Mouse (Mus musculus) erythroblast, embryonic 14.5 days (primary cell): ENCODE measurements around the gene Prg3. TPM values are rescaled to one million over a fixed set of nuclear protein-coding genes. Genes with fewer than 3 reads are reported as not detected.

Source experiments
- H3K27me3 ChIP-seq: 2 replicates; pipeline ENCODE4 v1.6.1; 2012; ENCODE audit warnings: inconsistent platforms; ENCODE audit not compliant: control insufficient read depth
- H3K36me3 ChIP-seq: 2 replicates; pipeline ENCODE4 v1.6.1; 2012; ENCODE audit warnings: mild to moderate bottlenecking, inconsistent platforms; ENCODE audit not compliant: control insufficient read depth
- H3K4me1 ChIP-seq: 2 replicates; pipeline ENCODE4 v1.6.1; 2012; ENCODE audit warnings: inconsistent platforms; ENCODE audit not compliant: control insufficient read depth
- H3K4me3 ChIP-seq: replicated peaks from 2 replicates; pipeline ENCODE3; 2012; ENCODE audit warnings: moderate library complexity, mild to moderate bottlenecking, inconsistent platforms
- H3K9me3 ChIP-seq: 2 replicates; pipeline ENCODE4 v1.6.1; 2012; ENCODE audit warnings: low read length, inconsistent platforms, mixed read lengths; ENCODE audit not compliant: control insufficient read depth
- GATA1 ChIP-seq: IDR thresholded peaks from 2 replicates; pipeline ENCODE4 v1.6.1; 2012; ENCODE audit warnings: low read length, inconsistent platforms, mixed read lengths
- TAL1 ChIP-seq: IDR thresholded peaks from 3 replicates; pipeline ENCODE4 v1.6.1; 2012; ENCODE audit warnings: low read length, inconsistent platforms, mixed read lengths
- polyA plus RNA-seq: library from polyadenylated mRNA; stranded (reverse); fragments of >175 nt; gene quantifications from 2 replicates; pipeline ENCODE4 v1.2.3, GENCODE M21; 2012

Gene Prg3
- polyA plus RNA-seq, 1 experiment = 0.04 TPM

DNA sequence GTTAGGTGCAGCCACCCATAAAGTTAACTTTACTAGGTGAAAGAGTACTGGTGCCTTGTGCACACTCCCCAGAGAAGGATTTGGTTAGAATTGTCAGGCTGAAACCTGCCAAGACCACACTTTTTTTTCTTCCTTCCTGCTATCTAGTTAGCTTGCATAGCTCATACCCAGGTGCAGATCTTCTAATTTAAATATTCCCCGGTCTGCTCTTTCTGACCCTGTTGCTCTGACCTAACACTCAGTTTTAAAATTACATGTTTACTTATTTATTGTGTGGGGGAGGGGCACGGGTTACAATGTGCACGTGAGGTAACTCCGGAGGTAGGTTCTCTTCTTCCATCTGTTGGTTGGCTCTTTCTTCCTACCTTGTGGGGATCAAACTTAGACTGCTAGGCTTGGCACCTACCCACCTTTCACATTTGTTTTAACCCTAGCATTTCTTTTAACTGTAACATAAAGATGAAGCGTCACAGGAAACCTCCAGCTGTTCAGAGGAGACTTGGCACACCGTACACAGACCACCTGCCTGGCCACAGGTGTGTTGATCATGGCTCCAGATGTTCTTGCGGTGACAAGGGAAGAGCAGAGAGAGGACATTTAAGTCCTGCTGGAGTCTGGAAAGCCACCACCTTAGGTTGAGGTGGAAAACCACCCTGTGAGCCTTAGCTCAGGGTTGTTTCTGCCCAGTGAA is 23.8 kb upstream of the Prg3 start:
- Histone ChIP-seq H3K4me3 (no peak overlapping the region), H3K36me3 (peaks cover 25% of the 10 kb centered on the region), H3K27me3 (no peaks in the 10 kb centered on the region), H3K9me3 (no peaks in the 10 kb centered on the region), H3K4me1 (peaks cover 2% of the 10 kb centered on the region)
- no peak for TF ChIP-seq GATA1
- TF ChIP-seq TAL1 = no peak

DNA sequence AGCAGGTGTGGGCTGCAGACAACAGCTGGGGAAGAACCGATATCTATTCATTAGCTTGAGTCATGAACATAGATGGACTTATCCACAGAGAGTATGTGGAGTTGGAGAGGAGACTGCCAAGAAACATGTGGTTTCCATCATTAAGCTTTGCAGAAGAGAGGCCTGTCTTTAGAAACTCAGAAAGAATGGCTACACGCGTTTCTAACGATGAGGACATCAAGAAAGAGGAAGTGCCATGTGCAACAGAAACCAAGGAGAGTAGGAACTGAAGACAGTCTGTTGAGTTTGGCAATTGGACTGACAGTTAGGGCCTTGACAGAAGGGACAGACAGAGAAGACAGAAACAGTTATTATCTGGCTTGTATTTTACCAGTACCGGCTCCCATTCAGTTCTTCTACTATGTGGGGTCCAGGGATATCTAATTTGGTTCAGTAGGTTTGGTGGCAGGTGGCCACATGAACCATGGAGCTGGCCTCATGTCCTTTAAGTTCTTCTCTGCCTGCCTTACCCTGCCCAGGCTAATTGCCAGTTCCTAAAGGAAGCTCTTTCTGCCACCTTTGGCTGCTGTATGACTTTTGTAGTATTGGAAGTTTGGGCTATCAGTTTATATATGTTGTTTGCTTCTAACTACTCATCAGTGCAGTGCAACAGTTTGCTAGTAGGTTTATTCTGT is 20.6 kb upstream of the Prg3 start:
- H3K4me1 ChIP-seq = peaks cover 2% of the 10 kb centered on the region
- TF ChIP-seq TAL1 (no peak), GATA1 (no peak)
- H3K9me3 ChIP-seq = no peaks in the 10 kb centered on the region
- peaks cover 7% of the 10 kb centered on the region for H3K36me3 ChIP-seq
- H3K4me3 ChIP-seq = no peak overlapping the region
- peaks cover 6% of the 10 kb centered on the region for H3K27me3 ChIP-seq

DNA sequence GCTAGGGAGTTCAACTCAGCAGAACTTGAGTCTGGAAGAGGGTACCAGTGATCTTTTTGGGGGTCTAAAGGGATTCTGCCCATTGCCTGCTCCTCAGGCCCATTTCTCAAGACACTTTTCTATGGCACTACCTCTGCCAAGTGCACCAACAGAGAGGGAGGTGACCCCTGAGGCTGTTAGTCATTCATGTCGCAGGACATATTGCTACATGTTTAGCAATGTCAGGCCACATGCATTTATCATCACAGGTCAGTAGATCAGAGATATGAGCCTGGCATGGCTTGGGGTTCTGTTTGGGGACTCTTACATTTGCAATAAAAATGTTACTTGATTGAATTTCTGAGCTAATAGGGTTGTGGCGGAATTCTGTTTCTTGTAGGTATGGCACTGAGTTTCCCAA is 12.4 kb upstream of the Prg3 start:
- H3K27me3 ChIP-seq = peaks cover 7% of the 10 kb centered on the region; the same call in 1 of the 2 replicates
- no peak for TF ChIP-seq GATA1
- TF ChIP-seq TAL1 = no peak
- no peaks in the 10 kb centered on the region for H3K9me3 ChIP-seq
- no peaks in the 10 kb centered on the region for H3K36me3 ChIP-seq
- no peak overlapping the region for H3K4me3 ChIP-seq
- H3K4me1 ChIP-seq = no peaks in the 10 kb centered on the region

DNA sequence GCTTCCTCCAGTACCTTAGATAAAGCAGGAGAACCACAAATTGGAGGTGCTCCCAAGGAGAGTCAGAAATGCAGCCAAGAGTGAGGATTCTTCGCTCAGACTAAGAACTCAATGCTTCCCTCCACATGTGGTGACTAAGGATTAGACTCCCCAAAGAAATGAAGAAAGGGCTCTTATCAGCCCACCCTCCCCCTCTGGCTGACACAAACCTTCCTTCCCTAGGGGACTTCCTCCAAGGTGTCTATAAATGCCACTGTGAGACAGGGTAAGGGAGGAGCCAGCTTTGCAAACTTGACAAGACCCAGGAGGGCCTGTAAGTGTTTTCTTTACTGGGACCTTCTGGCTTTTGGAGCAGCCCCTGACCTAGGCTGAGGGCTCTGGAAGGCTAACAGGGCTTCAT is 7.8 kb upstream of the Prg3 start, which contains the start of gene Prg2:
TSS of gene Prg2 (plus strand) at position 274 of the 400 bp plus-strand sequence.
- H3K9me3 ChIP-seq = no peaks in the 10 kb centered on the region
- H3K36me3 ChIP-seq = no peaks in the 10 kb centered on the region
- no peak within 1 kb of the TSS for H3K4me3 ChIP-seq
- TF ChIP-seq TAL1 (no peak), GATA1 (no peak)
- H3K4me1 ChIP-seq = no peaks in the 10 kb centered on the region
- peaks cover 26% of the 10 kb centered on the region for H3K27me3 ChIP-seq

DNA sequence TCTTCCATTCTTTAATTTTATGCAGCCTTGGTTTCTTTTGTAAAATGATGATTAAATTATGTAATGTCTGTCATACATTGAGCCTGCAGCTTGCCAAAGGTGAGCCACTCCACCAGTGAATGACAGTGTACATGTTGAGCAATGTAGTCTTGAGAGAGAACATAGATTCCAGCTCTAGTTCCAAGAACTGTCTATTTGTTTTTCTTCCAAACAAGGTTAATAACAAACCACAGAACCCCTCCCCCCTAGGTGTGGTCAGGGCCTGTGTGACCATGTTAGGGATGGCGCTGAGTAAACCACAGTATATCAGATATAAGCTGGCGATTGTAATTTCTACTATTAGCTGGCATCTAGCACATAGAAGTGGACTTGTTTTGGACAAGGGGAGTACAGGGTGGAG is 8.4 kb downstream of the Prg3 start:
- no peaks in the 10 kb centered on the region for H3K36me3 ChIP-seq
- peaks cover 50% of the 10 kb centered on the region for H3K27me3 ChIP-seq
- no peaks in the 10 kb centered on the region for H3K9me3 ChIP-seq
- no peak overlapping the region for H3K4me3 ChIP-seq
- TF ChIP-seq GATA1 = no peak
- TF ChIP-seq TAL1 = no peak
- peaks cover 36% of the 10 kb centered on the region for H3K4me1 ChIP-seq

DNA sequence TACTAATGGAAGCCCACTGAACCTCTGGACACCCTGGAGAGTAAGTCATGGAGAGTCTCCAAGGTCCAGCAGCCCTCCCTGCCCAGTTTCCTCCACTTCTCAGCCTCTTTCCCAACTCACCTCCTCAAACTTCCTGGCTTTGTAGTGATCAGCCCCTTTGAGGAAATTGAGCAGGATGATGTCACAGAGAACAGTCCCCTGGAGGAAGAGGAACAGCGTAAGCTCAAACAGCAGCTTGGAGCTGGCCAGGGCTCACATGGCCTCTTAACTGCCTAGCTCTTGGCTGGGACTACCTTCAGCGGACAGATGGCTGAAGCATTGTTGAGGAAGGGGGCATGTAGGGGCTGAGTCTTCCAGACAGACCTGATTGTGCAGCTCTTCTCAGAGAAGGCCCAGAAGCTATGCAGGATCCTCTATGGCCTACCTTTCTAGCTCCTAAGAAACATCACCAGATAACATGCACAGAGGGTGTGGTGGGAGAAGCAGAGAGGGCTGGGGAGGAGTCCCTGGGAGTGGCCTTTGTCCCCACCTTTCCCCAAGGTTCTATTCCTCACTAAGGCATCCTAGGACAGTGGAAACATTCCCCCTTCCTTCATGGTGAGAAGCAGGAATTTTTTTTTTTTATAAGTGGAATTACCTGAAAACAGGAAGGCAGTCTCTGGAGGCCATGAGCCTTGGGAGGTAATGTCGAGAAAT is 11.6 kb downstream of the Prg3 start:
- no peaks in the 10 kb centered on the region for H3K9me3 ChIP-seq
- TF ChIP-seq TAL1 = no peak
- TF ChIP-seq GATA1 = no peak
- peaks cover 32% of the 10 kb centered on the region for H3K27me3 ChIP-seq
- no peak overlapping the region for H3K4me3 ChIP-seq
- no peaks in the 10 kb centered on the region for H3K36me3 ChIP-seq
- H3K4me1 ChIP-seq = peaks cover 37% of the 10 kb centered on the region

DNA sequence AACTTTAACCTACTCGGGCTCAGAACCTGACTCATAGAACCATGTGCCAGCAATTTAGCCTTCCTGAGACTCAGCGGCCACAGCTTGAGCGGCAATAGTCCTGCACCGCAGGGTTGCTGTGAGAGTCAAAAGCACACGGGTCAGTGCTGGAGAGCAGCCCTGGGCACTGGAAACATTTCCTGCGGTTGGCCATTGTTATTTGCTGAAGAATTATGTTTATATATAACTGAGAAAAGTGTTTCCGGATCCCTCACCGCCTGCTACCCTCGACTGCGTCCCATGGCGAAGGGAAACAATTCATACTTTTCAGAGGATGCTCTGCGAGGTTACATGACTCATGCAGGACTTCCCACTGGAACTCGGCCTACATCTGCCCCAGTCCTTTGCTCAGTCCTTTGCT is 13.5 kb downstream of the Prg3 start:
- Histone ChIP-seq H3K36me3 (no peaks in the 10 kb centered on the region), H3K27me3 (peaks cover 19% of the 10 kb centered on the region), H3K9me3 (no peaks in the 10 kb centered on the region), H3K4me3 (no peak overlapping the region), H3K4me1 (peaks cover 32% of the 10 kb centered on the region)
- no peak for TF ChIP-seq TAL1
- TF ChIP-seq GATA1 = no peak

DNA sequence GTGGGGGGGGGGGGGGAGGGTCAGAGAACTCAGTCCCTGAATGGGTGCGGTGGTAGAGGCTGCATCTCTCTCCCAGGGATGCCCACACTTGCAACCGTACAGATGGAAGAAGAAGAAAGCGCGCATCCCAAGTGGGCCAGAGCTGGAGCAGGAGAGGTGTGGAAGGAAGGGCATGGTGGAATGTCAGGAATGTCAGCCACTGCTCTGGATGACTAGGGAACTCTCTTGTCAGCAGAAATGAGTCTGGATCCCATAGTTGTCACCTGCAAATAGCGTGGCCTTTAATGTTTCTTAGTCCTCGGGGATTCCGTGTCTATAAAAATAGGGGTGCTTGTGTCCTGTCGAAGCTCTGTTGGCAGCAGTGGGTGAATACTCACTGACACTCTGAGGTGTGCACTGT is 14.6 kb downstream of the Prg3 start:
- Histone ChIP-seq H3K36me3 (no peaks in the 10 kb centered on the region), H3K4me1 (peaks cover 37% of the 10 kb centered on the region), H3K4me3 (no peak overlapping the region), H3K27me3 (peaks cover 13% of the 10 kb centered on the region), H3K9me3 (no peaks in the 10 kb centered on the region)
- TF ChIP-seq TAL1 (no peak), GATA1 (no peak)

DNA sequence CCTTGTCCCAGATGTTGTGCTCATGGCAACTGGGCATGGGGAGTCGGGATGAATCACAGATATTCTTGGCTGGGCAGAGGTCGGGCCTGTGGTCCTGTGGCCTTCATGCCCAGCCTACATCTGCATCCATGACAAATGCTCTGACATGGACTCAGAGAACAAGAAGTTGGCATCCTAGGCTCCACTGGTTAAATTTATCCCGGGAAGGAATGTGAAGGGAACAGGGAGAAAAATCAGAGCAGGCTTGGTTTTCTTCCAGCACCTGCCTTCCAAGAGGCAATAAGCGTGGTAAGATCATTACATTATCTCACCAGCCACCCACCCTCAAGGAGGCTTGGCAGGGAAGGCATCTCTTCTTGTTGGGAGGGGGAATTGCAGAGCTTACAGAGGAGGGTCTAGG is 16.3 kb downstream of the Prg3 start:
- H3K27me3 ChIP-seq = peaks cover 9% of the 10 kb centered on the region
- no peak for TF ChIP-seq TAL1
- TF ChIP-seq GATA1 = no peak

More for the DNA sequence above, 16.3 kb downstream of the Prg3 start:
- H3K4me3 ChIP-seq = no peak overlapping the region
- H3K9me3 ChIP-seq = no peaks in the 10 kb centered on the region
- H3K4me1 ChIP-seq = peaks cover 43% of the 10 kb centered on the region
- no peaks in the 10 kb centered on the region for H3K36me3 ChIP-seq
